In the genomic region with DNA sequence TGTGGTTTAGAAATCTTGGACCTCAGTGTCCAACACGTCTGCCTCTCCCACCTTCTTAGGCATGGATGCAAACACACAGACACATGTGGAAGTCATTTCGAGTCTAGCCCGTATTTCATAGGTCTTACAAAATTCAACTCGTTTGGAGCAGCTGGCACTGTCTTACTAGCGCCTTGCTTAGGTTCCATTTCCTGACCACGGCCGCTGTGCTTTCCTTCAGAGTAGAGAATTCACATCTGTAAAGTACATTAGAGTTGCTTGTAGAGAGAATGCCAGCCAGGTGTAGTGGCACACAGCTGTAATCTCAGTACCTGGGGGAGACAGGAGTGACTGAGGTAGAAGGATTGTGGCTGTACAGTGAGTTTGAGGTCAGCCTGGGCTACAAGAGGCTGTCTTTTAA, we compare ENCODE assay signal across 33 mouse cellular contexts.
A peak's percentile ranks its signal among the peaks of the same experiment; 100 is the strongest.
DNase-seq lines count a peak whose midpoint lies in the region; ATAC-seq lines count a peak whose summit lies in the region.
"Had no signal": no experiment of that assay in that cellular context is flagged by ENCODE, and none has a peak within 500 bp of the region (broad histone marks: within the 10 kb centered on the region; RNA-seq: fewer than 3 reads in every experiment).

No protein-coding gene starts in this region.

- no peak overlapping the region for H3K9ac ChIP-seq in neural tube, embryonic 15.5 days (replicated peaks)
- H3K9ac ChIP-seq in limb, embryonic 11.5 days (ENCODE audit: low read length): no peak overlapping the region
- H3K9ac ChIP-seq: embryonic facial prominence, embryonic 12.5 days; forebrain, embryonic 15.5 days; hindbrain, embryonic 15.5 days; liver, embryonic 15.5 days; lung, embryonic 15.5 days; midbrain, embryonic 13.5 days had no signal

- DNase-seq in embryo, embryonic 10 days (ENCODE audit: low spot score): peak; percentile 30
- no peak for DNase-seq in embryo, embryonic 9.5 days (ENCODE audit: extremely low spot score)
- peak; percentile 23 for DNase-seq in neural tube, embryonic 10.5 days (ENCODE audit: extremely low spot score, low spot score)
- DNase-seq in limb, embryonic 11.5 days (ENCODE audit: low spot score): peak; percentile 58
- DNase-seq in mesoderm, embryonic 11.5 days (ENCODE audit: low read depth, low spot score): peak; percentile 59
- no peak for DNase-seq in right cerebral cortex, postnatal 10 days (ENCODE audit: low spot score in 2 of 2)
- DNase-seq in spleen, adult 12 weeks (ENCODE audit: low spot score): no peak
- DNase-seq: adrenal gland, postnatal 14 days; cerebellum, adult 11 months; cerebellum, adult 9-10 months; cerebellum, postnatal 36 days; gastrocnemius, adult 2 months; gastrocnemius, postnatal 36 days; heart, postnatal 14 days; kidney, adult 18-20 months; kidney, postnatal 4 days; layer of hippocampus, postnatal 36 days; liver; lung, postnatal 36 days; thymus, adult 2 months had no signal

- H3K4me2 ChIP-seq in neural tube, embryonic 15.5 days: no peak overlapping the region
- H3K4me2 ChIP-seq in limb, embryonic 11.5 days (ENCODE audit: low read depth, severe bottlenecking): no peak overlapping the region
- H3K4me2 ChIP-seq: embryonic facial prominence, embryonic 12.5 days; forebrain, embryonic 15.5 days; hindbrain, embryonic 15.5 days; liver, embryonic 15.5 days; lung, embryonic 15.5 days; midbrain, embryonic 13.5 days had no signal

- no peak overlapping the region for H3K4me3 ChIP-seq in neural tube, embryonic 15.5 days (replicated peaks)
- H3K4me3 ChIP-seq in limb, embryonic 11.5 days (ENCODE audit: low read depth, low read length): no peak overlapping the region
- H3K4me3 ChIP-seq: embryonic facial prominence, embryonic 12.5 days; forebrain, embryonic 10.5 days; forebrain, embryonic 15.5 days; gastrocnemius, adult 2 months; hindbrain, embryonic 10.5 days; hindbrain, embryonic 15.5 days; liver, embryonic 15.5 days; lung, embryonic 15.5 days; midbrain, embryonic 13.5 days had no signal

- no peak for ATAC-seq in neural tube, embryonic 15.5 days (ENCODE audit: low FRiP score)
- peak; percentile 57; the same call in 1 of the 2 replicates for ATAC-seq in limb, embryonic 11.5 days (ENCODE audit: insufficient number of reproducible peaks, low FRiP score, low TSS enrichment, low read depth)
- ATAC-seq: forebrain, embryonic 15.5 days; inflammation-experienced regulatory T-cells, adult 6 months; midbrain, embryonic 13.5 days; Patski had no signal

- no peaks in the 10 kb centered on the region for H3K9me3 ChIP-seq in neural tube, embryonic 15.5 days (replicated peaks)
- no peaks in the 10 kb centered on the region for H3K9me3 ChIP-seq in limb, embryonic 11.5 days (ENCODE audit: control insufficient read depth, low read length)
- H3K9me3 ChIP-seq: embryonic facial prominence, embryonic 12.5 days; forebrain, embryonic 10.5 days; forebrain, embryonic 15.5 days; hindbrain, embryonic 10.5 days; hindbrain, embryonic 15.5 days; liver, embryonic 15.5 days; lung, embryonic 15.5 days; midbrain, embryonic 13.5 days had no signal

- no peaks in the 10 kb centered on the region for H3K36me3 ChIP-seq in neural tube, embryonic 15.5 days
- H3K36me3 ChIP-seq in limb, embryonic 11.5 days (ENCODE audit: control insufficient read depth, insufficient read depth, low read length): no peaks in the 10 kb centered on the region
- H3K36me3 ChIP-seq: embryonic facial prominence, embryonic 12.5 days; forebrain, embryonic 10.5 days; forebrain, embryonic 15.5 days; G1E; hindbrain, embryonic 10.5 days; hindbrain, embryonic 15.5 days; liver, embryonic 15.5 days; lung, embryonic 15.5 days; midbrain, embryonic 13.5 days had no signal

- H3K4me1 ChIP-seq in neural tube, embryonic 15.5 days: no peaks in the 10 kb centered on the region
- peaks cover 5% of the 10 kb centered on the region; the same call in 1 of the 2 replicates for H3K4me1 ChIP-seq in limb, embryonic 11.5 days (ENCODE audit: control insufficient read depth, insufficient read depth, low read length)
- H3K4me1 ChIP-seq: forebrain, embryonic 15.5 days; hindbrain, embryonic 15.5 days; lung, embryonic 15.5 days; midbrain, embryonic 13.5 days had no signal

- 81% methylated on average over 7 of the region's 7 CpGs for WGBS in neural tube, embryonic 15.5 days
- WGBS in limb, embryonic 11.5 days: 31% methylated on average over 7 of the region's 7 CpGs

- no peak overlapping the region for H3K27ac ChIP-seq in neural tube, embryonic 15.5 days (replicated peaks)
- peak overlapping the region; percentile 45; the same call in 1 of the 2 replicates for H3K27ac ChIP-seq in limb, embryonic 11.5 days (replicated peaks; ENCODE audit: low read depth, low read length)
- H3K27ac ChIP-seq: embryonic facial prominence, embryonic 12.5 days; forebrain, embryonic 10.5 days; forebrain, embryonic 15.5 days; gastrocnemius, adult 2 months; hindbrain, embryonic 10.5 days; hindbrain, embryonic 15.5 days; liver, embryonic 15.5 days; lung, embryonic 15.5 days; midbrain, embryonic 13.5 days; stomach, postnatal 0 days had no signal

- H3K27me3 ChIP-seq in neural tube, embryonic 15.5 days (replicated peaks): no peaks in the 10 kb centered on the region
- no peaks in the 10 kb centered on the region for H3K27me3 ChIP-seq in limb, embryonic 11.5 days (ENCODE audit: control insufficient read depth, insufficient read depth, low read length)
- H3K27me3 ChIP-seq: embryonic facial prominence, embryonic 12.5 days; forebrain, embryonic 15.5 days; hindbrain, embryonic 15.5 days; liver, embryonic 15.5 days; lung, embryonic 15.5 days; midbrain, embryonic 13.5 days; Patski had no signal

Comparison
In these comparisons a context has a peak if more than half of its experiments do, and no peak if none do; other contexts are left out.
1. DNase-seq: peak in embryo, embryonic 10 days (single experiment), neural tube, embryonic 10.5 days (single experiment), limb, embryonic 11.5 days (single experiment) and mesoderm, embryonic 11.5 days (single experiment); none in embryo, embryonic 9.5 days (single experiment), right cerebral cortex, postnatal 10 days (0 of 2) and spleen, adult 12 weeks (single experiment).